Mouse (Mus musculus) spleen, postnatal 36 days (tissue): ENCODE measurements around the gene Klhl12.
"Not testable (repeated sequence)": the region's sequence is repeated elsewhere in the genome, so short reads cannot be mapped to it uniquely, and the experiment has no call there.

Source experiments
- DNase-seq, 2 experiments: peaks; one replicate each; pipeline ENCODE4 v3.0.0; 2022; ENCODE audit warnings: low spot score in 2 of 2, mixed read lengths in 1 of 2

Klhl12 gene

GRCm38 (mm10) chr1:134448537-134448936 is 6.8 kb upstream of the Klhl12 start:
- not testable (repeated sequence) for DNase-seq

- DNase-seq, result no peak
Measured at GRCm38 (mm10) chr1:134450201-134450600, 5.1 kb upstream of the Klhl12 start.

DNA sequence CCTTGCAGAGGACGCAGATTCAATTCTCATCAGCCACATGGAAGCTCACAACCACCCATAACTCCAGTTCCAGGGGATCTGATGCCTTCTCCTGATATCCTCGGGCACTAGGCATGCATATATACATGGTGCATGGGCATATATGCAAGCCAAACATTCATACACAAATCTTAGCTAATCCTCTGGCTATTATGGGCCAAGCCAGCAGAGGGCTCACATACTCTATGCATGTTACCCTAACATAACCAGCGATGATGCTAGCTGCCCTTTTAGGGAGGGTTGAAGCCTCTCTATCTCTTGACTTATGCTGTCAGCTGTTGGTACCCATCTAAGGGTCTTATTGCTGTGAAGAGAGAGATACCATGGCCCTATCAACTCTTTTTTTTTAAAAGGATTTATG is 4.3 kb upstream of the Klhl12 start:
- peak; percentile 36 to 54 for DNase-seq

GRCm38 (mm10) chr1:134456060-134456459 is 729 bp downstream of the Klhl12 start:
- DNase-seq, result no peak

DNA sequence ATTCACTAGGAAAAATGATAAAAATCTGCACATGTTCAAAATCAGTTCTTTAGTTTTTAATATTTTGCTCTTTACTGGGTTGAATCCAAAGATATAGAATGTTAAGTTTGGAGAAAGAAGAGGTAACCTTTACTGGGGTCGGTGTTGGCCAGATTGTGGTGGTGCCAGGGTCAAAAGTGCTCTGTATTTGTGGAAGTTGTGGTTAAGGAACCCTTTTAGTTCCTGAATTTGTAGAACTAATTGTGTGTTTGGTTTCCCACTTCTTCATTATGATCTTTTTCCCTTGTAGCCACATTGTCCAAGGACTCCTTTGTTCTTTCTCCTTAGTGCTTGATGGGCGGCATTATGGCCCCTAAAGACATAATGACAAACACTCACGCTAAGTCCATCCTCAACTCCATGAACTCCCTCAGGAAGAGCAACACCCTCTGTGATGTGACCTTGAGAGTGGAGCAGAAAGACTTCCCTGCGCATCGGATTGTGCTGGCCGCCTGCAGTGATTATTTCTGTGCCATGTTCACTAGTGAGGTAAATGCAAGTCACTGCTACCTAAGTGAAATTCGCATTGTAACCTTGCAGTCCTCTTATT is 2.9 kb downstream of the Klhl12 start:
- no peak for DNase-seq

DNA sequence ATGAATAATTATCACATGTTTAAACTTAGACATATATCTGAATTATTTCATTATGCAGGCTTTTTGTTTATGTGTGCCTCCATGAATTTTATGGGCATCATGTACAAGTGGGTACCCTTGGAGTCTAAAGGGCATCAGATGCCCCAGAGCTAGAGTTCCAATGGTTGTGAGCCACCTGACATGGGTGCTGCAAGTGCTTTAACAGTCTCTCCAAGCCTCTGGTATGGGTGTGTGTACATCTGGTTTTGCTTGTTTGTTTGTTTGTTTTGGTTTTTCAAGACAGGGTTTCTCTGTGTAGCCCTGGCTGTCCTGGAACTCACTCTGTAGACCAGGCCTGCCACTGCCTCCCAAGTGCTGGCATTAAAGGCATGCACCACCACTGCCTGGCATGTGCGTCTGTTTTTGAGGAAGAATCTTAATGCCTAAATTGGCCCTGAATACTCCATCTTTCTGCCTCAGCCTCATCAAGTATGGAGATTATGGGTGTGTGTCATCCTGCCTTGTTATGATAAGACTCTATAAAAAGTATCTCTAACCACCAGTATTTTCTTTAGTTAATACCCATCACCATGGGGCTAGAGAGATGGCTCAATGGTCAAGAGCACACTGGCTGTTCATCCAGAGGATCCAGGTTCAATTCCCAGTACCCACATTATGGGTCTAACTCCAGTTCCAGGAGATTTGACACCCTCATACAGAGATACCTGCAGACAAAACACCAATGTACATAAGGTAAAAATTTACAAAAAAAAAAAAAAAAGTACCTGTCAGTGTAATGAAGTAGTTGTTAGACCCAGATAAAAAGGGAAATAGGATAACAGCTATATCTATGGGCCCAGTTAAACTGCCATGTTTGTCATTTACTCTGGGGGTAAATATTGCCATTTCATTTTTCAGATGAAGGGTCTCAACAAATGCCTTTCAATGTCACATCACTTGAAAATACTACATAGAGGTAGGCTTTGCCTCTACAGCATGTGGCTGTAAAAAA is 5.3 kb downstream of the Klhl12 start:
- DNase-seq, result peak; percentile 2 to 43

- DNase-seq, result peak in 1 of 2 experiments; percentile 12
Measured at GRCm38 (mm10) chr1:134484623-134485022, 29.3 kb downstream of the Klhl12 start.

- DNase-seq, result no peak
Measured at GRCm38 (mm10) chr1:134490903-134491801, 35.8 kb downstream of the Klhl12 start.

GRCm38 (mm10) chr1:134492276-134492675 is 36.9 kb downstream of the Klhl12 start:
- no peak for DNase-seq

GRCm38 (mm10) chr1:134493496-134493895 is 38.2 kb downstream of the Klhl12 start:
- no peak for DNase-seq

DNA sequence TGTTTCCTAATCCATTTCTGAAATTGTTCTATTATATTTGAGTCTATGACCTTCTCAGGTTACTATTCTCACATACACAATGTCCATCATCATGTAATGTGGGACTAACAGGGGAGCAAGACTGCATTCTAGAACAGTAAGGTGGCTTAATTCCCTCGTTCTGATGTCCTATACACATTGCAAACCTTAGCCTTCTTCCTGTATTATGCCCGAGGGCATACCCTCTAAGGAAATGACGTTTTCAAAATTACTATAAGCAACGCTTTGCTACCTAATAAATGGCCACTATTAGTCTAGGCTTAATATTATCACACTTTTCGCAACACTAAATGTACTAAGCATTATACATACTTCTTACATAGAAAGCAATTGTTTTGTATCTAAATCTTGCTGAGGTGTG is 38.6 kb downstream of the Klhl12 start:
- DNase-seq, result no peak

GRCm38 (mm10) chr1:134494428-134495215 is 39.3 kb downstream of the Klhl12 start, which contains the start of gene Rabif:
Rabif (plus strand) TSS chr1:134494648.
- peak; percentile 99 to 100 for DNase-seq

DNA sequence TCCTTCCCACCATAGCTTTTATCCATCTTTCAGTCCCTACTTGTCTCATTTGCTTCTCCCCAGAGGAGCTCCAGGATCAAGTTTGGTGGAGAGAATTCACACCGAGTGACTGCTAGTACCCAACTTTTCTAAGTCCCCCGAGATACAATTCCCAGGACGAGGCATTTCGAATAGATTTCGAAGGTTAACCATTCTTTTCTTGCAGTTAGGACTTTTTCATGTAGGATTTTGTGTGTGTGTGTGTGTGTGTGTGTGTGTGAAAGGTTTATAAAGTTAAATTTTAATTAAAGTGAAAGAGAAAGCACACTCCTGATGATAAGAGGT is 39.8 kb downstream of the Klhl12 start:
- DNase-seq, result no peak

DNA sequence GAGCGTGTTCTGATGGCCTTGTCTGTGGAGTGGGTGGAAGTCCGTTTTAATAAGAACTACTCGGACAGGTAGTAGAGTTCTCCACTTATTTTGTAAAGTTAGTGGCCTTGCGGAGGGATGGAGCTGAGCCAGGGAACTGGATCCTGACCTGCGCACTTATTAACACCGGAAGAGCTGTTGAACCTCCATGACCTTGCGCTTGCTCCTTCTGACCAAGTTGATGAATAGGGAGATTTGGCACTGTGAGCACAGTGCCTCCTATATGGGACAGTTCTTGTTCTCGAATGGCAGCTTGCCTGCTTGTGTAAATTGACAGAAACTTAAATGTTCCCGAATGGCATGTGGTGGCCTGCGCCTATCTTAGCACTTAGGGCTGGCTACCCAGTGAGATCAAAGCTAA is 40.7 kb downstream of the Klhl12 start:
- DNase-seq, result no peak

GRCm38 (mm10) chr1:134500916-134501315 is 45.6 kb downstream of the Klhl12 start:
- no peak for DNase-seq

GRCm38 (mm10) chr1:134506201-134506600 is 50.9 kb downstream of the Klhl12 start:
- no peak for DNase-seq

DNA sequence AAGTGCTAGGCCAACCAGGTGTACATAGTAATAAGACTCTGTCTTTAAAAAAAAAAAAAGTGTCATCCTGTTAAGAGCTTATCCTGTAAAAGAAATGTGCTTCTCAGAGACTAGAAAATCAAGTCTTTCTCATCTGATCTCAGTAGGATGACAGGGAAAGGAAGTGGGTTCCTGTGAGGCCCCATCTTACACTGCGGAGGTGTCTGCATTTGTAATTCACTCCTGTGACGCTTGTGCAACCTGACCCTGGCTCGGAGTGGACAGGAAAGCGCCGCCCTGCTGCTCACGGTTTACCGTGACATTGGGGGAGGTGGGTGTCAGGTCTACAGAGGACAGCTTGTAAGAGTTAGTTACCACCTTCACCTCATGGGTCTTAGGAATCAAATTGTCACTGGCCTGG is 54.7 kb downstream of the Klhl12 start:
- no peak for DNase-seq

DNA sequence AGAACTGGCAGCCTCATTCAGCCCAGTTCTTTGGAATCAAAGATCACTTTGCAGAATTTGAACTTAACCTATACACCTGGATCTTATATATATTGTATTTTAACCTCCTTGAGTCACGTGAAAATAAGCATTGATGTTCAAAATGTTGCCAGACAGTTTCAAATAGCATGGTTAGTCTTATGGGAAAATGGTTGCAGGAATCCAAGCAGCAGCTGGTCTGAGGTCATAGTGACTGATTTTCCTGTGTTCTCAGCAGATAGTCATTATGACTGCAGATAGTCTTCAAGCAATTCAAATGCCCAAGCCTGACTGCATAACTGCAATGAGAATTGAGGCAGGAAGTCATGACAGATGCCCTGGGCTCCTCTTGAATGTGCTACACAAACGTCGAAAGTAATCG is 56.9 kb downstream of the Klhl12 start:
- DNase-seq, result no peak

DNA sequence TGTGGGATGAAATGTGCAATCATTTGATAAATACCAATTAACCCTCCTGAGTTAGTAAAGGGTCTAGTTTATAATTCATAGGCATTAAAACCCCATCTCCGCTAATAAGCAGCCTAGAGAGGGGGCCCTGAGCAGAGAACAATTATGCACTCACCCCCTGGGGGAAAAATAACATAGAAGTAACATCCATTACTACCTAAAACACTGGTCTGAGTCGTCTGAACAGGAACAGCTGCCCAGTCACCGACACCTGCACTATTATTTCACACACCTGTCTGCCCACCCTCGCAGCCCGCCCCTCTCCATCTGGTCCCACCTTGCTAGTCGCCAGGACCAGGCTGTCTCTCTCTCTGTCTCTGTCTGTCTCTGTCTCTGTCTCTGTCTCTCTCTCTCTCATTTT is 57.3 kb downstream of the Klhl12 start:
- DNase-seq, result no peak

DNA sequence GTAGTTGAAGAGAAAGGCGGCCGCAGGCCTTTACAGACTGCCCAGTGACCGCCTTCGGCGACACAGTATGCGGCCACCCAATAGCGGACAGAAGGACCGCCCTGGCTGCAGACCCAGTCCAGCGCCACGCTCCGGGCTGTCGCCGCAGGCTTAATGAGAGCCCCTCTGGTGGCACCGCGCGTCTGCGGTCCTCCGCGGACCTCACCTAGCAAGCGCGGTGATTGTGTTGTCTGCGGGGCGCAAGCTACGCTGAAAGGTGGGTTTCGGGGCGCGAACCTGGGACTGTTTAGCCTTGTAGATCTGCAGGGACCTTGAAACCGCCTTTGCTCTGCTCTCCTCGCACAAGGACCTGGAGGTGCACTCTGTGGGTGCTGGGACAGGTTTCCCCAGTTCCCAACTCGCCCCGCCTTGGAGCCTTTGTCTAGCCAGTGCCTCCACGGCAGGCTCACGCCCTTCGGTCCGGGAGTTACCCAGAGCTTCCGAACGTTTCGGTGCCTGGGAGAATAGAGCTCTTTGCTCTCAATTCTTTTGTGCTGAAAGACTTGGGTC is 58.1 kb downstream of the Klhl12 start:
- no peak for DNase-seq
